Mouse (Mus musculus) common myeloid progenitor, adult 5-6 weeks (primary cell): ENCODE results near the gene Slc43a2. TPM values are rescaled to one million over a fixed set of nuclear protein-coding genes. Genes with fewer than 3 reads are reported as not detected.
A peak's percentile ranks its signal among the peaks of the same experiment; 100 is the strongest.

Experiments used
- ATAC-seq: replicated peaks from 2 replicates; pipeline ENCODE4 v1.8.0; 2016; ENCODE audit warnings: low read depth, mild to moderate bottlenecking, moderate TSS enrichment, inconsistent platforms; ENCODE audit not compliant: poor library complexity, severe bottlenecking
- total RNA-seq: library from RNA; stranded (forward); fragments of 200-1000, 187-1606 nt; gene quantifications from 2 replicates; pipeline ENCODE4 v1.2.3, GENCODE M21; 2017

Slc43a2 gene
- total RNA-seq, 1 experiment from 2014 or later, result 14.4 TPM

- ATAC-seq, result no peak
Measured at GRCm38 (mm10) chr11:75595816-75596215, 64.3 kb downstream of the Slc43a2 start.

DNA sequence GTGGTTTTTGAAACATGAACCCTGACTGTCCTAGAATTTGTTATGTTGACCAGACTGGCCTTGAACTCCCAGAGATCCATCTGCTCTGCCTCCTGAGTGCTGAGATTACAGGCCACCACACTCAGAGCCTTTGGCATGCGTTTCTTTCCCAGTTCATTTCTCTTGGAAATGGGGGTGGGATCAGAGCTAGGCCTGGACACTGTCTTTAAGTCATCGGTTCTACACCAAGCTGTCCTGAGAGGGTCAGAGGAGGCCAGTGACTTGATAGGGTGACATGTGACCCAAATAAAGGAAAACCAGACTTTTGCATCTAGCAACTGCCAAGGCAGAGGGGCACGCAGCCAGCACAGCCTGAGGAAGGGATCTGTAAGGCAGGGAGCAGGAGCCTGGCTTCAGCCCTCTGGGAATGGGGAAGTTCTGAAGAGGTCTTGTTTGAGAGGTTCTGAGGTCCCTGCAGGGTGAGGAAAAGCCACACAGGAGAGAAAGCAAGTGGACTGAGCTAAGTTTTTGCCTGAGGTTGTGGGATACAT lies 65.3 kb downstream of the Slc43a2 start:
- ATAC-seq, result no peak

DNA sequence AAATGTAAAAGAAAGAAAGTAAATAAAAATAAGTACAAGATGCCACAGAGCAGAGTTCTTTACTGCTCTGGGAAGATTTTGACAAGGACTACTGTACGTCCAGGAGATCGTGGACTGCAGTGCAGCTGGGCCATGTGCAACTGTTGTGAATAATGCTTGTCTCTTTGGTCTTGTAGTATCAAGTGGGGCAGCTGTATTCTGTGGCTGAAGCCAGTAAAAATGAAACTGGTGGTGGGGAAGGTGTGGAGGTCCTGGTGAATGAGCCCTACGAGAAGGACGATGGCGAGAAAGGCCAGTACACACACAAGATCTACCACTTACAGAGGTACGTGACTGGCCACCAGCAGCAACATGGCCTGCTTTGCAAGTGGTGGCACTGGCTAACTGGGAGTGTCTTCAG lies 66.5 kb downstream of the Slc43a2 start:
- ATAC-seq, result no peak

GRCm38 (mm10) chr11:75599802-75600201 lies 68.3 kb downstream of the Slc43a2 start:
- peak; percentile 93 for ATAC-seq

DNA sequence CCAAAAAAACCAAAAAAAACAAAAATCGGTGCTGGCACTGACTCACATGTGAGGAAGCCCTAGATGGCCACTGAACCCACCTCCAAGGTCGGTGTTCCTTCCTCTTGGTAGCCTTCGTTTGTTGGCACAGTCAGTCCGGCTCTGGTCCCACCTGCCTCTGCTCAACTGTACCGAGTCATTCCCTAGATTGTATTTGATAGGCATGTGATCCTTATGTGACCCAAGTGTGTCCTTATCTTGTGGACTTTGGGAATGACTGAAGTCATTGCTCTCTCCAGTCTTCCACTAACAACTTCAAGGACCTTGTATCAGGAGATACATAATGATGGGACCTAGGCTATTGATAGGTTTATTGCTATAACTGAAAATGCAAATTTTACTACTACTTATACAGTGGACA lies 73.3 kb downstream of the Slc43a2 start:
- no peak for ATAC-seq

DNA sequence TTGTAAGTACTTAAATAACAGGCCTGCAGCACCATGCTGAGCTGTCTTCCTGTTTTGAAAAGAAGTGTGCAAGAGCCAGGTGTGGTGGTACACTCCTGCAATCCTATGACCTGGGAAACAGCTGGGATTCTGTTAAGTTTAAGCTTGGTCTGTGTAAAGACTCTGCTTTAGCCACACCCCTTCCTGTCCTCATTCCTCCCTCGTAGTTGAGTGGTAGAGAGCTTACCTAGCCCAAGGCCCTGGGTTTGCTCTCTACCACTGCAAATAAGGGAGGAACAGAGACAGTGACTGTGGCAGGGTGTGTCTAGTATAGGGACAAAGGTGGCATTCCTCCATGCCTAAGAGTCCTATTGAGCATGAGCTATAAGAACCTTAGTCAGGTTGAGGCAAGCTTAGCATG lies 73.8 kb downstream of the Slc43a2 start:
- no peak for ATAC-seq

DNA sequence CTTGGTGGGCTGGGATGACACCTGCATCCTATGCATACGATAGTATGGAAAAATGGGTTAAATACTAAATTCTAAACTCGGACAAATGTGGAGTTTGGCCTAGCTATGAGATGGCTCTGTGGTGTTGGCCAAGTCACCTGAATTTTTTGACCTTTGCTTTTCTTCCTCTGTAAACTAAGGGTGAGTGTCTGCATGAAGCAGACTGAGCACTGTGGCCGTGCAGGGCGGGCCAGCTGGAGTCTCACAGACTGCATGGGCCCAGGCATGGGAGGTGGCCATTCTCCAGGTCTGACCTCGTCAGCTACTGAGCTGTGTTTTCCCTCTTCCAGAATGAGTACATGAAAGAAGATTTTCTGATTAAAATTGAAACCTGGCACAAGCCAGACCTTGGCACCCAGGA lies 77.3 kb downstream of the Slc43a2 start:
- no peak for ATAC-seq

DNA sequence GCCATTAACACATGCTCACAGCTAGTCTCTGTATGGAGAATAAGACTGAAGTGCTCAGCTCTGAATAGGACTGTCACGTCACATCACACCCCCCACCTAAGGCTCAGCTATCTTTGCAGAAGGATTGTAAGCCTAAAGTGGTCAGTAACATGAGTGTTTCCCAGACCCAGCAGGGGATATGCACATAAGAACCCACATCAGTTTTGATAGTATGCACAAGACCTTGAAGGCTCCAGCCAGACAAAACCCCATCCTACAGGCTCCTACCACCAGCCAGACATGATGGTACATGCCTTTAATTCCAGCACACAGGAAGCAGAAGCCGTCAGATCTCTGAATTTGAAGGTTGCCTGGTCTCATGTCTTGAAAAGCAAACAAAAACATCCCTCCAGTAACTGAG lies 78.5 kb downstream of the Slc43a2 start:
- ATAC-seq, result no peak

GRCm38 (mm10) chr11:75614769-75615168 lies 83.3 kb downstream of the Slc43a2 start:
- no peak for ATAC-seq

DNA sequence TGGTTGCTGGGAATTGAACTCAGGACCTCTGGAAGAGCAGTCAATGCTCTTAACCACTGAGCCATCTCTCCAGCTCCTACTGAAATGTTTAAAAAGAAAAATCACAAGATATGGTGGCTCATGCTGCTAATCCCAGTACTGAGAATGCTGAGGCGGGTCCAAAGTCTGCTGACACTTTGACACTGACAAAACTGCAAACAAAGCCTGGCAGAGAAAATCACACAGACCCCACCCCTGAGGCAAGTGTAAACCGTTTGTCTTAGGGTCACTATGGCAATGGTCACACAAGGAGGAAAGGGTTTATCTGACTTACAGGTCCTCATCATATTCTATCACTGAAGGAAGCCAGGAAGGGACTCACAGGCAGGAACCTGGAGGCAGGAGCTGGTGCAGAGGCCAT lies 84.1 kb downstream of the Slc43a2 start:
- ATAC-seq, result no peak

DNA sequence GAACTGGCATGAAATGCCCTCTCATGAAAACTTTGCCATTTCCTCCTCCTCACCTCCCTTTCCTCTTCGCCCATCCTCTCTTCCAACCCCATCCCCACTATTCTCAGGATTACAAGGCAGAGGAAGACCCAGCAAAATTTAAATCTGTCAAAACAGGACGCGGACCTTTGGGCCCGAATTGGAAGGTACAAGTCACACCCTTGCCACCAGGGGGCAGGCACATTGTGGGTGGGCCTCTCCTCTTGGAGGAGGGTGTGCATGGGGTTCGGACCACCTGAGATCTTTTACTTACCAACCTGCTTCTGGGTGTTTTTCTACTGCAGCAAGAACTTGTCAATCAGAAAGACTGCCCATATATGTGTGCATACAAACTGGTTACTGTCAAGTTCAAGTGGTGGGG lies 87.6 kb downstream of the Slc43a2 start:
- no peak for ATAC-seq

- ATAC-seq, result no peak
Measured at GRCm38 (mm10) chr11:75620136-75620780, 88.8 kb downstream of the Slc43a2 start.

DNA sequence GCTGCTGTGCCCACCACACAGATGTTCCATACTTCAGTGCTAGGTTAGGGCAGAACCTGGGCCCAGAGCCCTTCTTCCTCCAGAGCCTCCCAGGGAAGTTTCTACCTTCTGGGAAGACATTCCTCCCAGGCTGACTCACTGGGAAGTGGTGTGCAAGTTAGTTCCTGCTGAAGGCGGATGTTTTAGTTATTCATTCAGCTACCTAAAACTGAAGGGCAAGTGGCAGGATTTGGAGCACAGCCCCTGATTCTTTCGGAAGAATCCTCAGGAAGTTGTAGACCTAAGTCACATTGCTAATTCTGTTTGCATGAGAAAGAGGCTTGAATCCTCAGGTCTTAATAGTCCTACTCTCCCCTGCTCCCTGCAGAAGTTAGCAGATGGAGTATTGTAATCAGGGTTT lies 89.9 kb downstream of the Slc43a2 start:
- ATAC-seq, result no peak

DNA sequence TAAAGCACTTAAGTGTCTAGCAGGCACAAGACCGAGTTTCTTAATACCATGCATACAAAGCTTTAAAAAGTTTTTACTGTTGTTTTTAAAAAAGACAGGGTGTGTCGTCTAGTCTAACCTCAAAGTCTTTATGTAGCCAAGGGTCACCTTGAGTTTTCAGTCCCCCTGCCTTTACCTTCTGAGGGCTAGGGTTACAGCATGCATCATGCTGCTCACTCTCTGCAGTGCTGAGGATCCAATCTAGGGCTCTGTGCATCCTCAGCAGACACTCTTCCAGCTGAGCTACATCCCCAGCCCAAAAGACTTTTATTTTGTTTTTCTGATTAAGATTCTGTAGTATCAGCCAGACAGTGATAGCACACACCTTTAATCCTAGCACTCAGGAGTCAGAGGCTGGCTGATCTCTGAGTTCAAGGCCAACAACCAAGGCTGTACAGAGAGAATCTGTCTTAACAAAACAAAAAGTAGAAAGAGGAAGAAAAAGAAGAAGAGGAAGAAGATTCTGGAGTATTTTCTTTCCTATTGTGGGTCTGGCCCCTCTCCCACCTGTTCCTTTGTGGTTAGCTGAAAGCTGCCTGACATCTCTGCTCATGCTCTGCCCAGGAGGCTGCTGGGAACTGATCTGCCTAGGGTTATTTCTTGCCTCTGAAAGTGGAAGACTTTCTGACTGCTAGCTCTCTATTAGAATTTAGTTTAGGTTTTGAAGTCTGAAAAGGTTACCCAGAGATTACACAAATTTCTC lies 91.3 kb downstream of the Slc43a2 start:
- ATAC-seq, result peak; percentile 59

- ATAC-seq, result 0 out of 2 replicates have a peak, but pooled peaks have one; percentile 10
Measured at GRCm38 (mm10) chr11:75624102-75624554, 92.6 kb downstream of the Slc43a2 start.

- no peak for ATAC-seq
Measured at GRCm38 (mm10) chr11:75625820-75626219, 94.3 kb downstream of the Slc43a2 start.

Other genes with a start within 250 kb of the Slc43a2 start
- gene Rpa1, start 183.4 kb upstream of the Slc43a2 start, total RNA-seq, result 139 and 158 TPM in 2 replicates
- 6.5 and 7.4 TPM in 2 replicates for gene Smyd4, start 183.3 kb upstream of the Slc43a2 start, total RNA-seq
- gene Serpinf1, start 109.0 kb upstream of the Slc43a2 start, total RNA-seq, result 76.0 and 77.8 TPM in 2 replicates
- 0.32 TPM in 1 of 2 replicates, not detected in the other for gene Serpinf2, start 92.1 kb upstream of the Slc43a2 start, total RNA-seq
- 8.4 and 8.6 TPM in 2 replicates for gene Wdr81, start 77.0 kb upstream of the Slc43a2 start, total RNA-seq
- 26.9 and 33.6 TPM in 2 replicates for gene Tlcd2, start 70.0 kb upstream of the Slc43a2 start, total RNA-seq
- gene Prpf8, start 44.9 kb upstream of the Slc43a2 start, total RNA-seq, result 130 and 156 TPM in 2 replicates
- 0.41 TPM in 1 of 2 replicates, not detected in the other for gene Rilp, start 21.6 kb upstream of the Slc43a2 start, total RNA-seq
- 1.8 and 2.6 TPM in 2 replicates for gene Scarf1, start 18.2 kb upstream of the Slc43a2 start, total RNA-seq
- gene Pitpna, start 56.4 kb downstream of the Slc43a2 start, total RNA-seq, result 74.6 and 76.9 TPM in 2 replicates
- 24.0 and 36.3 TPM in 2 replicates for gene Inpp5k, start 99.3 kb downstream of the Slc43a2 start, total RNA-seq
- 19.5 and 22.3 TPM in 2 replicates for gene Myo1c, start 118.8 kb downstream of the Slc43a2 start, total RNA-seq
- 38.9 and 51.4 TPM in 2 replicates for gene Crk, start 147.6 kb downstream of the Slc43a2 start, total RNA-seq
- gene Ywhae, start 201.2 kb downstream of the Slc43a2 start, total RNA-seq, result 384 and 653 TPM in 2 replicates